Mouse (Mus musculus) urinary bladder, adult 2 months (tissue): ENCODE results near the gene Dtx3. TPM values are rescaled to one million over a fixed set of nuclear protein-coding genes. Genes with fewer than 3 reads are reported as not detected.

Experiments used
- polyA plus RNA-seq: library from polyadenylated mRNA; depleted of rRNA; stranded (reverse); fragments of >200 nt; gene quantifications from 2 replicates; pipeline ENCODE4 v1.2.3, GENCODE M21; 2012; rRNA removed

The Dtx3 gene
- polyA plus RNA-seq, 1 experiment: 272 TPM

Other genes starting within 250 kb of the Dtx3 start
- gene Ctdsp2, start 217.0 kb downstream of the Dtx3 start, polyA plus RNA-seq: 146 and 191 TPM in 2 replicates
- gene Avil, start 195.0 kb downstream of the Dtx3 start, polyA plus RNA-seq: 0.28 and 0.53 TPM in 2 replicates
- gene Tsfm, start 164.9 kb downstream of the Dtx3 start, polyA plus RNA-seq: 29.5 and 36.9 TPM in 2 replicates
- gene Mettl1, start 154.3 kb downstream of the Dtx3 start, polyA plus RNA-seq: 26.9 and 33.6 TPM in 2 replicates
- gene Eef1akmt3, start 154.2 kb downstream of the Dtx3 start, polyA plus RNA-seq: 0.78 and 1.1 TPM in 2 replicates
- 0.28 and 0.50 TPM in 2 replicates for gene Cyp27b1, start 147.5 kb downstream of the Dtx3 start, polyA plus RNA-seq
- 3.5 and 4.9 TPM in 2 replicates for gene March9, start 135.5 kb downstream of the Dtx3 start, polyA plus RNA-seq
- gene Cdk4, start 132.2 kb downstream of the Dtx3 start, polyA plus RNA-seq: 252 and 268 TPM in 2 replicates
- 79.5 and 81.4 TPM in 2 replicates for gene Tspan31, start 125.5 kb downstream of the Dtx3 start, polyA plus RNA-seq
- gene Agap2, start 120.4 kb downstream of the Dtx3 start, polyA plus RNA-seq: 2.5 and 5.4 TPM in 2 replicates
- gene Os9, start 74.6 kb downstream of the Dtx3 start, polyA plus RNA-seq: 53.9 and 72.8 TPM in 2 replicates
- 6.2 and 7.9 TPM in 2 replicates for gene B4galnt1, start 30.5 kb downstream of the Dtx3 start, polyA plus RNA-seq
- gene Slc26a10, start 15.1 kb downstream of the Dtx3 start, polyA plus RNA-seq: 0.72 and 1.5 TPM in 2 replicates
- gene Arhgef25, start 5.6 kb downstream of the Dtx3 start, polyA plus RNA-seq: 178 and 188 TPM in 2 replicates
- 47.7 and 48.4 TPM in 2 replicates for gene Pip4k2c, start 15.9 kb upstream of the Dtx3 start, polyA plus RNA-seq
- 5.9 and 6.6 TPM in 2 replicates for gene Kif5a, start 67.6 kb upstream of the Dtx3 start, polyA plus RNA-seq
- gene Dctn2, start 70.6 kb upstream of the Dtx3 start, polyA plus RNA-seq: 173 and 201 TPM in 2 replicates
- gene Mbd6, start 93.3 kb upstream of the Dtx3 start, polyA plus RNA-seq: 19.8 and 42.1 TPM in 2 replicates
- 44.7 and 47.7 TPM in 2 replicates for gene Mars, start 116.1 kb upstream of the Dtx3 start, polyA plus RNA-seq
- 6.7 and 8.4 TPM in 2 replicates for gene Arhgap9, start 126.2 kb upstream of the Dtx3 start, polyA plus RNA-seq
- gene Gli1, start 146.2 kb upstream of the Dtx3 start, polyA plus RNA-seq: 29.0 and 34.1 TPM in 2 replicates
- not detected in 2 replicates for gene Inhbe, start 158.7 kb upstream of the Dtx3 start, polyA plus RNA-seq
- not detected in 2 replicates for gene Inhbc, start 174.7 kb upstream of the Dtx3 start, polyA plus RNA-seq
- gene R3hdm2, start 184.6 kb upstream of the Dtx3 start, polyA plus RNA-seq: 19.3 and 41.9 TPM in 2 replicates